Mouse (Mus musculus): ENCODE data around the gene Amz1.

- TF ChIP-seq CTCF (IDR thresholded peaks at IDR 0.05; ENCODE audit: extremely low read depth, insufficient read depth, insufficient read length, insufficient replicate concordance) = no peak
- no peak for TF ChIP-seq POLR2A (IDR thresholded peaks at IDR 0.05; ENCODE audit: low read depth, low read length)
Measured at GRCm38 (mm10) chr5:140767704-140768141, 43.8 kb downstream of the Amz1 start.
